Mouse (Mus musculus) testis, adult 2 months (tissue): ENCODE data around the gene Cobll1. TPM values are rescaled to one million over a fixed set of nuclear protein-coding genes. Genes with fewer than 3 reads are reported as not detected.

ENCODE experiments used
- H3K27ac ChIP-seq: fragments of 200-500 bp; 2 replicates; pipeline ENCODE4 v1.5.1; 2012; ENCODE audit warnings: low read depth, low read length; ENCODE audit not compliant: control insufficient read depth, insufficient read depth
- H3K27me3 ChIP-seq: fragments of 200-500 bp; 2 replicates; pipeline ENCODE4 v1.6.1; 2012; ENCODE audit warnings: mild to moderate bottlenecking, low read length, moderate library complexity; ENCODE audit not compliant: control insufficient read depth, insufficient read depth
- H3K36me3 ChIP-seq: fragments of 200-500 bp; 2 replicates; pipeline ENCODE4 v1.6.1; 2012; ENCODE audit warnings: mild to moderate bottlenecking, low read length; ENCODE audit not compliant: control insufficient read depth, insufficient read depth
- H3K4me1 ChIP-seq: fragments of 200-500 bp; 2 replicates; pipeline ENCODE4 v1.6.1; 2012; ENCODE audit warnings: low read length; ENCODE audit not compliant: control insufficient read depth, insufficient read depth
- H3K4me3 ChIP-seq: fragments of 200-500 bp; 2 replicates; pipeline ENCODE4 v1.5.1; 2012; ENCODE audit warnings: low read depth, mild to moderate bottlenecking, low read length, moderate library complexity, mixed read lengths; ENCODE audit not compliant: control insufficient read depth
- CTCF ChIP-seq: fragments of 200-500 bp; IDR thresholded peaks from 2 replicates; pipeline ENCODE4 v1.5.1; 2012; ENCODE audit warnings: low read depth, mild to moderate bottlenecking, inconsistent platforms, low read length, moderate library complexity; ENCODE audit not compliant: control insufficient read depth, insufficient read depth, insufficient replicate concordance
- POLR2A ChIP-seq: fragments of 200-500 bp; IDR thresholded peaks from 2 replicates; pipeline ENCODE4 v1.6.1; 2012; ENCODE audit warnings: low read depth, mild to moderate bottlenecking, inconsistent platforms, low read length, moderate library complexity; ENCODE audit not compliant: control insufficient read depth
- polyA plus RNA-seq: library from polyadenylated mRNA; depleted of rRNA; stranded (reverse); fragments of >200 nt; gene quantifications from 2 replicates; pipeline ENCODE4 v1.2.3, GENCODE M21; 2012; rRNA removed

Cobll1 gene
- polyA plus RNA-seq, 1 experiment: 3.6 TPM

DNA sequence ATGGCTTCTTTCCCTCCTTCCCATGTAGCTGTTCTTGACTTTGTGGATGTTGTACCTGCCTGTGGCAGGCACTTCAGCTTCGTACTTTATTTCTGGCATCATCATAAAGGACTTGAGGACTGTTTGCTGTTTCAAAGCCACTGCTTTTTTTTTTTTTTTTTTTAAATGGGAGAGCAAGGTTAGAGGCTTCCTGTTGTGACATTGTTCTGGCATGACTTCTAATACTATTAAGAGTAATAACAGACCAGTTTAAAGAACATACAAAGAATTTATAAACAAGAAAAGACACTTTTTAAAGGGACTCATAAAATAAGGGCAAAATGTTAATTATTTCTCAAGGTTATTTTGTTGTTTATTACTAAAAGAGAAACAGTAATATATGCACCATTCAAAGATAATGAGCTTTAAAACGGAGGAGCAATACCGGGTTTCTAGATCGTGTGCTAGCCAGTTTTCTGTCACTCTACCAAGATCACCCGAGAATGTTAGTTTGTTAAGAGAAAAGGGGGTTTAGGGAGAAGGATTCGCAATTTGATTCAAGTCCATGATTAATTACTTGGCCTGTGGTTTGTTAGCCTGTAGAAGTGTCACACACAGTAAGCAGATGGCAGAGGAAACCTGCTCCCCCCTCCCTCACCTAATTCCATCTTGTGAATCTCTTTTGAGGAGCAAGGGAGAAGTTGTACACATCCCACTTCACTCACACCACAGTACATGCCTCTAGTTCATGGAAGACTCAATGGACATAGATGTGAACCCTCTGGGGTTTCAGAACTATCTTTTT is 190.8 kb downstream of the Cobll1 start:
- TF ChIP-seq CTCF: no peak
- TF ChIP-seq POLR2A: no peak
- Histone ChIP-seq H3K4me3 (no peak overlapping the region), H3K27ac (no peak overlapping the region), H3K36me3 (no peaks in the 10 kb centered on the region), H3K4me1 (no peaks in the 10 kb centered on the region), H3K27me3 (no peaks in the 10 kb centered on the region)

Other genes with a start within 250 kb of the Cobll1 start
- gene Grb14, start 214.4 kb downstream of the Cobll1 start, polyA plus RNA-seq: 4.4 and 6.2 TPM in 2 replicates
- 0.06 and 0.13 TPM in 2 replicates for gene Slc38a11, start 124.6 kb upstream of the Cobll1 start, polyA plus RNA-seq